21 mouse cellular contexts compared by ENCODE assay signal in the genomic region with DNA sequence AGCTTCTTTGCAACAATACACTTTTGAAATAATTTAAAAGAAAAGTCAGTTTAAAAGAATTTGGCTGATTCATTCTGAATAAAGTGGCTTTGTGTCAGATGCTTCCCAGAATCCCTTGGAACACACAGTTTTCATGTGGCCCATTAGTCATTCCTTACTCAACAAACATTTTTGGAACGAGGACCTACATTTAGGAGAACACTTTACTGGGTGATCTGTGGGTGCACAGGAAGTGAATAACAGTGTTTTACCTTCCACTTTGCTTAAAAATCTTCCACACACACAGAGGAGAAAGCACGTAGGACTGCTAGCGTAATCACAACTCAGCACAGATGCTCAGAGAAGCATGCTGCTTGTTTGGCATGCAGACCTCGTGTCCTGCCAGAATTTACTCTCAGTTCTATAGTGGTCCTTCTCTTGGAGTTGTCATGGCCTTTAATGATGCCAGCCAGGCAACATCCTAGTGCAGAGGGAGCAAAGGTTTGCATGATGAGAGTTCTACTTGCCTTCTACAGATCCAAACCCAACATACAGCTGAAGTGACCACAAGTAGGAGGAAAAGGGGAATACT. TPM values are rescaled to one million over a fixed set of nuclear protein-coding genes. Genes with fewer than 3 reads are reported as not detected.
DNase-seq lines count a peak whose midpoint lies in the region; ATAC-seq and TF ChIP-seq lines count a peak whose summit lies in the region.
"Had no signal": no experiment of that assay in that cellular context is flagged by ENCODE, and none has a peak within 500 bp of the region (broad histone marks: within the 10 kb centered on the region; RNA-seq: fewer than 3 reads in every experiment).

No protein-coding gene starts in this region.

- CTCF ChIA-PET in Patski (lab: Charles Lee), result no interaction called here

- in situ Hi-C loops in Patski (cut with MboI; ENCODE audit: low pct_unique_long_range_greater_than_20kb), result no loop called here

- intact Hi-C loops in left cerebral cortex, postnatal 25 days (cut with DNase I), result loop anchor here (1.0 kb wide), 1 partner anchor 50 kb away; the partner anchor contains the start of gene Sik2

- POLR2A ChIA-PET in Patski (lab: Charles Lee), result no interaction called here

- ATAC-seq in Patski, result no peak
- ATAC-seq: hindbrain, postnatal 0 days had no signal

- DNase-seq in adrenal gland, adult 2 months, result peak; percentile 26
- no peak for DNase-seq in adrenal gland, postnatal 25 days
- peak; percentile 9 for DNase-seq in layer of hippocampus, adult 9-10 months (ENCODE audit: low spot score)
- no peak for DNase-seq in layer of hippocampus, postnatal 25 days (ENCODE audit: extremely low spot score in 1 of 2, low spot score in 1 of 2)
- peak; percentile 24 for DNase-seq in Patski (ENCODE audit: low read depth, low spot score)
- DNase-seq in left cerebral cortex, postnatal 25 days (ENCODE audit: low spot score in 2 of 2), result peak; percentile 17 to 89
- no peak for DNase-seq in retina, embryonic 14.5 days (ENCODE audit: low spot score)
- DNase-seq in ovary, postnatal 10 days (ENCODE audit: low spot score), result no peak
- DNase-seq: cerebellum, adult 2 months; heart, adult 2 months; heart, postnatal 36 days; spleen, adult 18-20 months; thymus, postnatal 4 days had no signal

- no peak for TF ChIP-seq CTCF in Patski (IDR thresholded peaks at IDR 0.05)

- H3K27me3 ChIP-seq in Patski, result no peaks in the 10 kb centered on the region
- H3K27me3 ChIP-seq: megakaryocyte, embryonic 14.5 days; neural tube, embryonic 15.5 days had no signal

RNA-seq across cellular contexts. Expression of gene Btg4, which starts 1.7 kb away (rescaled TPM):
- total RNA-seq in adrenal gland, adult 2 months (2021), result not detected
- not detected in 2 replicates for polyA plus RNA-seq in adrenal gland, adult 2 months (2012; rRNA removed)
- not detected in 2 replicates for total RNA-seq in adrenal gland, postnatal 25 days (2021)
- total RNA-seq in layer of hippocampus, postnatal 25 days (2021), result not detected
- polyA plus RNA-seq in Patski (2021), result not detected
- not detected for total RNA-seq in left cerebral cortex, postnatal 25 days (2021)
- total RNA-seq: heart, adult 2 months; heart, postnatal 36 days; hindbrain, postnatal 0 days; left cerebral cortex, adult 8-10 months had no signal
- polyA plus RNA-seq: cerebellum, adult 2 months; erythroblast, embryonic 14.5 days; heart, adult 2 months; hindbrain, postnatal 0 days; kidney, embryonic 14.5 days; liver, embryonic 11.5 days; neural tube, embryonic 15.5 days; stomach, postnatal 0 days had no signal

RNA-seq across cellular contexts. Expression of gene Layn, which starts 17.9 kb away (rescaled TPM):
- total RNA-seq in adrenal gland, adult 2 months (2021), result 1 to 10 TPM; 5.8 to 9.1 TPM
- polyA plus RNA-seq in adrenal gland, adult 2 months (2012; rRNA removed), result 1.2 and 2.8 TPM in 2 replicates
- 6.5 and 6.6 TPM in 2 replicates for total RNA-seq in adrenal gland, postnatal 25 days (2021)
- total RNA-seq in layer of hippocampus, postnatal 25 days (2021), result 1 to 10 TPM; 5.6 to 6.9 TPM
- polyA plus RNA-seq in Patski (2021), result not detected
- total RNA-seq in left cerebral cortex, postnatal 25 days (2021), result 1 to 10 TPM; 6.6 to 8.2 TPM
- polyA plus RNA-seq: erythroblast, embryonic 14.5 days had no signal

RNA-seq across cellular contexts. Expression of gene 4833427G06Rik, which starts 42.8 kb away (rescaled TPM):
- total RNA-seq in adrenal gland, adult 2 months (2021), result not detected
- not detected in 2 replicates for polyA plus RNA-seq in adrenal gland, adult 2 months (2012; rRNA removed)
- total RNA-seq in adrenal gland, postnatal 25 days (2021), result 0.46 TPM in 1 of 2 replicates, not detected in the other
- not detected for total RNA-seq in layer of hippocampus, postnatal 25 days (2021)
- polyA plus RNA-seq in Patski (2021), result not detected
- not detected for total RNA-seq in left cerebral cortex, postnatal 25 days (2021)
- total RNA-seq: heart, adult 2 months; heart, postnatal 36 days had no signal
- polyA plus RNA-seq: erythroblast, embryonic 14.5 days; kidney, embryonic 14.5 days; liver, embryonic 11.5 days; stomach, postnatal 0 days had no signal

RNA-seq across cellular contexts. Expression of gene Sik2, which starts 50.2 kb away (rescaled TPM):
- total RNA-seq in adrenal gland, adult 2 months (2021), result 100 to 1,000 TPM; 107 to 108 TPM
- polyA plus RNA-seq in adrenal gland, adult 2 months (2012; rRNA removed), result 81.4 and 146 TPM in 2 replicates
- 61.0 and 78.5 TPM in 2 replicates for total RNA-seq in adrenal gland, postnatal 25 days (2021)
- total RNA-seq in layer of hippocampus, postnatal 25 days (2021), result 10 to 100 TPM; 36.0 to 38.3 TPM
- polyA plus RNA-seq in Patski (2021), result 17.3 TPM
- 10 to 100 TPM; 51.5 to 56.2 TPM for total RNA-seq in left cerebral cortex, postnatal 25 days (2021)

Comparison
In these comparisons a context has a peak if more than half of its experiments do, and no peak if none do; other contexts are left out.
1. DNase-seq: peak in adrenal gland, adult 2 months (single experiment), layer of hippocampus, adult 9-10 months (single experiment), Patski (single experiment) and left cerebral cortex, postnatal 25 days (2 of 2); none in adrenal gland, postnatal 25 days (single experiment), layer of hippocampus, postnatal 25 days (0 of 2), retina, embryonic 14.5 days (single experiment) and ovary, postnatal 10 days (single experiment).